Mouse (Mus musculus) lung, postnatal 14 days (tissue): Measurements from ENCODE around the gene Fam163b.
A peak's percentile ranks its signal among the peaks of the same experiment; 100 is the strongest.

Experiments
- DNase-seq: peaks from one replicate; pipeline ENCODE4 v3.0.0; 2021

Gene Fam163b

GRCm38 (mm10) chr2:27141950-27142693, at the start of gene Fam163b:
TSS of gene Fam163b (minus strand) at chr2:27142491.
- peak; percentile 39 for DNase-seq

- DNase-seq: no peak
Measured at GRCm38 (mm10) chr2:27189994-27190393, 47.7 kb upstream of the Fam163b start.

DNA sequence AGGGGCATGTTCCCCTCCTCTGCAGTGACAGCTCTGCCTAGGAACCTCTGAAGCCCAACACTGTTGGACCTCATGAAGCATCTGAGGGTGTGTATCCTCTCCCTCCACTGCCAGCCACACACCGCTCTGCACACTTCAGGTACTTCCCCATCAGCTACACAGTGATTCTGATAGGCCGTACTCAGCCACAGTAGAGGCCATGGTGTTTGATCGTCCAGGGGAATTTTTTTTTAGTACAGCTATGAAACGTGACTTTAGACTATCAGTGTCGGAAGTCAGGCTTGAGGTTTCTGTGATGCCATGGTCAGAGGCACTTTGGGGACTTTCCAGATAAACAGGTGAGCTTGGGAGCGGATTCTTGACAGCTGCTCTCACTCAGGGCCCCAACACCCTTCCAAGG, 45.2 kb upstream of the Fam163b start:
- no peak for DNase-seq

- no peak for DNase-seq
Measured at GRCm38 (mm10) chr2:27183734-27184133, 41.4 kb upstream of the Fam163b start.

DNA sequence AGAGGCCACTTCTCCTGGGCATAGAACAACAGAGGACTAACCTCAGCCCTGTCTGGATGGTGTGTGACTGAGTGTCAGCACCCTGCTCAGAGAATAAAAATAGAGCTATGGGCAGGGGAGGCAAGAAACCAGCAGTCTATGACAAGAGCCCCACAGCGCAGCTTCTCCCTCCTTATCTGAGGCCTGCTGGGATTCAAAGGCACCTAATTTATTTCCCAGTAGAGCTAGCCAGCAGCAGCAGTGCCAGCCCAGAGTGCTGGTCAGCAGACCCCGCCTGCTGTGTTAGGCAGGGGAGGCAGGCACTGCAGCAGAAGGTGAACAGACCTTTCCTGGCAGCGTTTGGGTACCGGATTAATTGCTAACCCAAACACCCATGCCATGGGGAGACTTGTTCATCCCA, 39.6 kb upstream of the Fam163b start:
- peak; percentile 42 for DNase-seq

- DNase-seq: no peak
Measured at GRCm38 (mm10) chr2:27179101-27179500, 36.8 kb upstream of the Fam163b start.

GRCm38 (mm10) chr2:27175696-27176267, 33.5 kb upstream of the Fam163b start:
- peak; percentile 64 for DNase-seq

DNA sequence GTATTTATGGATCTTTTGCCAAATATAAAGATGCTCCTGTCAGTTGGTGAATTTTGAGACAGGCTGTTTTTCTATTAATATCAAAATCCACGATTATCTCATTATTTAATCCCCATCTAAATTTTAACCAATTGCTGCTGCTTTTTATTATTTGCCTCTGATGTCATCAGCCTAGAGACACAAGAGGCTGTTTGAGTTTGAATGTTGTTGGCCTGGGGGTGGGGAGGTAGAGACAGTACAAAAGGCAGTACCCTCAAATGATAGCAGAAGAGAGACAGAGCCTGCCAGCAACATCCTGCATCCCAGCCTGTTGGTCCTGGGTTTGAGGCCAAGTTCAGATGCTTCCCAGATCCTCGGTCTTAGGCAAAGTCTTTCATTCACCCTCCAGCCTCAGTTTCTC, 32.0 kb upstream of the Fam163b start:
- no peak for DNase-seq

DNA sequence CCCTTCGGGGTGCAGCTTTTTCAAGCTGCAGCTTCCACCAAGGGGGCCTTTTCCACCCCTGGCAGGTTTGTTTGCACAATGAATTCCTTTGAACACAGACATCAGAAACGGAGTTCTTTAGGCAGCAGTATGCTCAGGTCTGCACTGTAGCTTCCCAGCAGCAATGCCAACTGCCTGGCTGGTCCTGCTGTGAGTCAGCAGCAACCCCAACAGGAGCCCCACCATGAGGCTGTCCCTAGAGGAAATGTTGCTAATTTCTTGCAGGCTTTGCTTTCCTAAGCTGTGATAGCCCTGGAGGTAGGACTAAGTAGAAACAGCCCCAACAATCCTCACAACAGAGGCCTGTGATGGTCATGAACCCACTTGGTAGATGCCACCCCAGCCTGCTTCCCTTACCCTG, 24.7 kb upstream of the Fam163b start:
- DNase-seq: no peak

DNA sequence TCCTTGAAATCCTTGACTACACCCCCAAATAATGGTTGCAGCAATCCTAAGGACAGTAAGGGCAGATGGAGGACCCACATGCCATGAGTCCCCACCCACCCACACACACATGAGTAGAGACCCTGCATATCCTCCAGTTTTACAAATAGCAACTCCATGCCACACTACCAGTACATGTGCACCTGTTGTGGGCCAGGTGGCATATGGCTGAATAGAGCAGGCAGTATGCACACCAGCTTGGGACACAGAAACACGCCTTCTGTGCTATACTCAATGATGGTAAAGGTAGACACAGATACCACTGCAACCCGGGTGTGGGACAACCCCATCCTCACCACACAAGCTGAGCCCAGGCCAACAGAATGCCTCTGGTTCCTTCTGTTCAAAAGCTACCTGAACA, 23.8 kb upstream of the Fam163b start:
- DNase-seq: no peak

GRCm38 (mm10) chr2:27164796-27165590, 22.7 kb upstream of the Fam163b start, which contains the start of gene Dbh:
TSS of gene Dbh (plus strand) at chr2:27165233.
- no peak for DNase-seq

GRCm38 (mm10) chr2:27163851-27164250, 21.6 kb upstream of the Fam163b start:
- DNase-seq: no peak

DNA sequence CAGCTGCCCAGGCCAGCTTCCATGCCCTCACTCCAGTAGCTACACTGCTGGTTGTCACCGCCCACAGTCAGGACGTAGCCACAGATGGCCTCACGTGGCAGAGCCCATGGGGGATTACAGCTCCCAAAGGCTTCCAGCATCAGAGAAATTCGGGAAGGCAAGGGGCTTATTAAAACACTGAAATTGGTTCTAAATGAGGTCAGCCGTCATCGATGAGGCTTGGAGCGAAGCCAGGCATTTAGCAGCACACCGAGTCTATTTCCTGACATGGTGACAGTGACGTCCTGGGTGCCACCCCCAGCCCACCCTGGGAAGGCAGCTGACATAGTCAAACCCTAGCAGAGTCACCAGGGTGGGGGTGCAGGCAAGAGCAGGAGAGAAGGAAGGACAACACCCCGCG, 20.4 kb upstream of the Fam163b start:
- DNase-seq: no peak

DNA sequence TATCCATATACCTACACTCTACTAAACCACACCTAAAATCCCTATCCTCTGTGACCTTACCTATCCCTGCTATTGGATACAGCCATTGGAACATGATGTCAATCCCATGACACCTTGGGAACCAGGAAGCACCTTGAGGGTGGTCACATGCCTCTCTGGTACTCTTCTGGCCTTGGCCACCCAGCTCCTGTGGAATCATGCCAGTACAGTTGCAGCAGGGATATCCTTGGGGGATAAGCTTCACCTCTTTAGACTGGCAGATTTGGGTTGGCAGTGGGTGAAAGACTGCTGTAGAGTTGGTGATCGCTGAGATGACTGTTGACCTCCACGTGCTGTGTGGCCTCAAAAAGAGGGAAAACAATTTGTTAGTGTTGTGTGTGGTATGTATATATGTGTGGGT, 19.2 kb upstream of the Fam163b start:
- DNase-seq: no peak

- DNase-seq: no peak
Measured at GRCm38 (mm10) chr2:27156596-27156995, 14.3 kb upstream of the Fam163b start.

DNA sequence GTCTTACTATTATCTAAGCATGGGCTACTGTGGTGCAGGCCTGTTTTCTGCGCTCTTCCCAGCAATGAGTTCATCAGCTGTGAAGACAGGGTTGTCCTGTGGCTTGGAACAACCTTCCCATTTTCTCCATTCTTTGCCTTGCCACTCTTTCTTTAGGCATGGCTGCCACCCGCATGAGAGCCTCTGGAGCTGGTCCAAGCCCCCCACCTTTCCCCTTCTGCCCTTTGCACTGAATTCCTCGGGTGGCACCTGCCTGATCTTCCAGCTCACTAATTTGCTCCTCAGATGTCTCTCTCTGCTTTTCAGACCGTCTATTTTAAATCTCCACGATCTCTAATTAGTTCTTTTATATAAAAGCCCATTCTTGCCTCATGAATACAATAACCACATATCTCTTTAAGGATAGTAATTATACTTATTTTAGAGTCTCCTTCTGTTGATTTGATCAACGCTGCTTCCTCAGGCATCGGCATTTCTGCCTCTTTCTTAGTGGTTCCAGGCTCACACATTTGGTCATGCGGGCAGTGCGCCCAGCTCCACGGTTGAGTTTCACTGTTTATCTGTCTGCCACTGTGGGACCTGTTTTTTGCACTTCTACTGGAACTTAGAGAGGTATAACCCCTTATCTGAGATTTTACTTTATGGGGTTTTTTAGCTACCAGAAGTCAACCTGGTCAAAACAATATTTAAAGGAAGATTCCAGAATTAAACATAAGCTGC, 12.3 kb upstream of the Fam163b start:
- no peak for DNase-seq

GRCm38 (mm10) chr2:27149457-27149856, 7.2 kb upstream of the Fam163b start:
- DNase-seq: no peak

DNA sequence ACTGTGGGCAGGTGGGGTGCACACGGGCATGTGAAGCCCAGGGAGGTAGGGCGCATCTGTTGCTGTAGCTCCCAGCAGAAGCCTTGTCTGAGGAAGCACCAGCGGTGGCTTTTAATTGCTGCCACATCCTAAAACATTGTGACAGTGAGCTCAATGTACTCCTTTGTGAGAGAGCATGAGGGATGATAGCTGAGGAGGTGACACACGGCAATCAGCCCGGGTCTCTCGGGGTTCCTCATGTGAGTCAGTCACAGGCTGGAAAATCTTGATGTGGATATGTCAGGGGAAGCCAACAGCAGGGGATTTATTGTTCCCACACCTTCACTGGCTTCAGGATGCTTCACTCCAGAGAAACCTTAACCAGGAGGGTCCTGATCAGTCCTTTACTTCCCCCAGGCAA, 4.5 kb upstream of the Fam163b start:
- DNase-seq: no peak

GRCm38 (mm10) chr2:27144957-27145356, 2.7 kb upstream of the Fam163b start:
- no peak for DNase-seq

DNA sequence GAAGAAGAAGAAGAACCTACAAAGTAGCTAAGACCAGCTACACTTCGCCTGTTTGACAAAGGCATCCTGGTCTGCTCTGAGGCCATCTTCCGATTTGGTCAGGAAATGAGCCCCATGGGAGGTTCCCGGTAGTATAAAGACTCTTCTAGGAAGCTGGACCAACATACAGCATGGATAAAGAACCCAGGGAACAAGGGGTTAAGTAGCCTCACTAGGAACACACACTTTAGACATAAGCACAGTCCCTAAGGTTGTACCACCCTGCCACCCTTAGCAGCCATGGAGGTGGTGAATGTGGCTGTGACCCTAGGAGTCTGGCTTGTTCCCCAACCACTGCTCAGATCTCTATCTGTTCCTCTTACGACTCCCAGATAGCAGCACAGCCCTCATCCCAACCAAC, 3.9 kb downstream of the Fam163b start:
- no peak for DNase-seq

DNA sequence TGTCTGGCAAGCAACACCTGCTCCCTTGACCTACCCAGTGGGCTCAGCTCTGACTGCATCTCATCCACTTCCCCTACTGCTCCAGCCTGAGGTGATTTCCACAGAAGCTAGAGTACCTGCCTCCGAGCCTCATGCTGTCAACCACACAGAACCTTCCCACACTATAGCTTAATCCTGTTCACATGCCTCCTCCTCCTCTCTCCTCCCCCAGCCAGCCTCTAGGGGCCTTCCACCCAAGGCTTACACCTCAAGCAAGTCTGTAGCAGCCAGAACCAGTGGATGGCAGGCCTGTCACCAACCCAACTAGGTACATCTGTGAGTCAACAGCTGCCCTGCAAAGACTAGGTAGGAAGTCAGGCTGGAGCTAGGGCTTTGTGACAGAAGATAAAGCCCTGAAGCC, 5.5 kb downstream of the Fam163b start:
- DNase-seq: no peak

DNA sequence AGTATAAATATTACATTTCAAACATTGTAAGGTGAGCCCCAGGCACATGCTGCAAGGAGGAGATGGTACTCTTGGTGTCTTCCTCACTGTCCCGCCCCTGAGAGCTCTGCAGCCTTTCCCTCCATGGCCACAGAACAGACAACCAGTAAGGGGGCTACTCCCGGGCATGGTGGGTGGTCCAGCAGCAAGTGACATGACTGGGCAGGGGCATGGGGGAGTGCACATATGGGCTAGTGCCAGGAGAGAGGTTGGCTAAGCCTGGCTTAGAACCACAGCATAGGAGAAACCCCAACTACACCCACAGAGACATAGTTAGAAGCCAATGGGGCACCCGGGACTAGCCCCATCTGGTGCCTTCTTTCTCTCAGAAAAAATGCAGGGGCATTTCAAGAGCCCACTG, 6.0 kb downstream of the Fam163b start:
- no peak for DNase-seq

DNA sequence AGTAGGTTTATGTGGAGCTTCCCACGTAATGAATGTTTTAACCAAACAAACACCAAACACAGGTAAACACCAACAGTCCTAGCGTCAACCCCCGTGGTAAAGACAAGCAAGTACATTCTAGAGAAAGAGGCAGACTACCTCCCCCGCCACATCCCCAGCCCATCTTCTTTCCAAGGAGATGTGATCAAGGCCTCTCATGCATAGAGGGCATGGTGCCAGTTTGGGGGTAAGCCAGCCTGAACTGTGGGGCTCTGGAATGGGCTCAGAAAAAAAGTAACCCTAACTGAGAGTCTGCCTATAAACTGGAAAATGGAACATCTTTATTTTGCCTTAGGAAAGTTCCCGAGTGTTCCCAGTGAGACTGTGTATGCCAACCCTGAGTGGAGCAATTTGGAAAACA, 6.4 kb downstream of the Fam163b start:
- DNase-seq: no peak
